Mouse (Mus musculus) gastrocnemius, postnatal 10 days (tissue): ENCODE results near the gene Zswim9. TPM values are rescaled to one million over a fixed set of nuclear protein-coding genes. Genes with fewer than 3 reads are reported as not detected.
"Not testable (repeated sequence)": the region's sequence is repeated elsewhere in the genome, so short reads cannot be mapped to it uniquely, and the experiment has no call there.

ENCODE experiments used
- DNase-seq: peaks from one replicate; pipeline ENCODE4 v3.0.0; 2021; ENCODE audit warnings: mixed read lengths
- long read RNA-seq, 2 experiments: library from polyadenylated mRNA; stranded (forward); transcript quantifications; one replicate each; pipeline ENCODE4 v2.0.0; 2021
- total RNA-seq, 2 experiments: library from RNA; stranded (reverse); gene quantifications; 2 replicates each; pipeline ENCODE4 v1.2.3; 2021

Gene Zswim9
- total RNA-seq, result 1 to 10 TPM; 5.4 to 7.0 TPM
- long read RNA-seq, experiment 1, partial matches to known transcripts, result 2 of 12 reads
- long read RNA-seq, experiment 1, other reads (novel, unspliced or antisense), result 7 of 12 reads
- long read RNA-seq, experiment 2, partial matches to known transcripts, result 1 of 7 reads
- long read RNA-seq, experiment 2, other reads (novel, unspliced or antisense), result 5 of 7 reads

- peak; percentile 90 for DNase-seq
These were observed at the start of gene Zswim9 for GRCm38 (mm10) chr7:13278308-13278891. Gene Zswim9, minus strand, starts transcription at chr7:13278721.

GRCm38 (mm10) chr7:13324316-13324715 lies 45.8 kb upstream of the Zswim9 start, which contains the start of gene Pla2g4c:
Gene Pla2g4c, plus strand, starts transcription at chr7:13324655.
- no peak for DNase-seq

DNA sequence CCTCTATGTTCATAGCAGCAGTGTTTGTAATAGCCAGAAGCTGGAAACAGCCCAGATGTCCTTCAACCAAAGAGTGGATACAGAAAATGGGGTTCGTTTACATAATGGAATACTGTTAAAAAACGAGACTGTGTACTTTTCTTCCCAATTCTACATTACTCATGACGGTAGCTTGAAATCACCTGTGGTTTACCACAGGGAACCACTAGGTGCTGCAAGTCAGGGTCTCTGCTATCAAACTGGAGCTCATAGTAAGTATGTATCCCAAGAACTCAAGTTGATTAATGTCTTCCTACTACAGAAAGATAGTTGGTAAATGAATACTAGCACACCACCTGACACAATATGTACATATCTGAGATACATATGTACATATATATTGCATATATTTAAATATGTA lies 42.9 kb upstream of the Zswim9 start:
- no peak for DNase-seq

GRCm38 (mm10) chr7:13314095-13314597 lies 35.6 kb upstream of the Zswim9 start:
- DNase-seq, result no peak

GRCm38 (mm10) chr7:13311401-13311800 lies 32.9 kb upstream of the Zswim9 start:
- no peak for DNase-seq

DNA sequence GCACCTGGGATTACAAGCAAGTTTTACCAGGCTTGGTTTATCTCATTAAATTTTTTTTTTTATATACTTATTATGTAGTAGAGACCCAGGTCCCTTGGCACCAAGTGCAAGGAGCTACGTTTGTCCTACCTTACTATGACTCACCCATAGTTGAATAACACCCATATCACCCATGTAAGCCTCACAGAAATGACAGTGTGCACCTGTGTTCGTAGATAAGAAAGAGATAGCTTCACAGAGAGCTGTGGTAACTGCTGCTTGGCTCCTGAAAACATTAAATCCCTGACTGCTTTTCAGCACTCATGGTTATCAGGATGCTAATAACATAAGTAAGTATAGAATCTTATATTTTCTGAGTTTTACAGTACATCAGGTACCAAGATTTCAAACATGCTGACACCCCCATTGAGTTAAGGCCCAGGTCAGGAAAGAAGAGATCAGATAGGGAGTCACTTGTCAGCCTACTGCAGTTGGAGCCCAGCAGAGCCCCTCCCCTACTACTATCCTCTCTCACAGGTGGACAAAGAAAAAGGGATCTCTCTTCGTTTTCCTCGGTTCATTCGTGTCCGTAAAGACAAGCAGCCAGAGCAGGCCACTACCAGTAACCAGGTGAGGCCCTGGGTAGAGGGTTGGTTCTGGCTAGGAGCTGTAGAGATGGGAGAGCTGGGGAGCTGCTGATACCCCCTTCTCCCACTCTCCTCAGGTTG lies 32.1 kb upstream of the Zswim9 start:
- no peak for DNase-seq

DNA sequence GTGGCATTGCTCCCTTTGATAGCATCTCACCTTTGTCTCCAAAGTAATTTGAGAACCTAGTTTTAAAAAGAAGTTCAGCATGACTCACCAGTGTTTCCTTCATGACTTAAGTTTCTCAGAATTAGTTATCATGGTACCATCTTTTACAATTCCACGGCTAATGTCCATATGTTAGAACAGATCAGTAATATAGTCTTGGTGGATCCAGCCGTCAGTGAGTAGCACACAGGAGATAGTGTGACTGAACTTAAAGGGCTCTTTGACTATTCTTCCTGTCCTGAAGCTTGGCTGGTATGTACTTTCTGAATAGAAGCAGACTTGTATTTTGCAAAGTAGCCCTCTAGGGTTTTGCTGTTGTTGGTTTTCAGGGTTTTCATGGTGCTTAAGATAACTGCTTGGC lies 30.9 kb upstream of the Zswim9 start:
- no peak for DNase-seq

DNA sequence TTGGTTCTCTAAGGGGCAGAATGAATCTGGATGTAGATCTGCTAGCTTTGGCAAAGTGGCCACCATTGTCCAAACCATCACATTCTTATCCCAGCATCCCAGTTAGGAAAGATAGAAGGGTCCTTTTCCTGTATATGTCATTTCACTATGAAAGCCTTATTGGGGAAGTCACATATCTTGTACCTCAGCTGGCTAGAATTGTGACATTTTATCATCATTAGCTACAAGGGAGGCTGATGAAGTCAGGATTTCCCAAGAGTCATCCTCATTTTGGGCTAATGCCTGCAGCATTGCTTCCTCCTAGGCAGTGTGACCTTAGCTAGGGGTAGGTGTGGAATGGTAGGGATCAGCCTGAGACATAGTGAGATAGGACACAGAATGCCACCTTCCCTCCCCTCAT lies 24.9 kb upstream of the Zswim9 start:
- no peak for DNase-seq

DNA sequence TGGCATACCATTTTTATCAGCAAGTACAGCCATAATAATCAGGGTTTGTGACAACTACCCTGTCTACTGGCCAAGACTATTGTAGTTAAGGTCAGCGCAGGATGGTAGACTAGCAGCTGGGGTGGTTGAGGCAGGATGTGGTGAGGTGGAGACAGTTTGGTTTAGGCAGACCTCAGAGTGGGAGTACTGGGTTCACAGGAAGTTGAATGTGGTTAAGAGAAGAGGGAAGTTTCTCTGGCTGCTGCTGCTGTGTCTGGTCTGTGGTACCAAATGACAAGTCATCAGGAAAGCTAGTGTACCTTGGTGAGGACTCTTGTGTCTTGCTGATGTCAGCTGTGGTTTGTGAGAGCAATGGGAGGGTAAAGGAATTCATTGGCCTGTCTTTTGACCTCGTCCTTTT lies 24.3 kb upstream of the Zswim9 start:
- no peak for DNase-seq

DNA sequence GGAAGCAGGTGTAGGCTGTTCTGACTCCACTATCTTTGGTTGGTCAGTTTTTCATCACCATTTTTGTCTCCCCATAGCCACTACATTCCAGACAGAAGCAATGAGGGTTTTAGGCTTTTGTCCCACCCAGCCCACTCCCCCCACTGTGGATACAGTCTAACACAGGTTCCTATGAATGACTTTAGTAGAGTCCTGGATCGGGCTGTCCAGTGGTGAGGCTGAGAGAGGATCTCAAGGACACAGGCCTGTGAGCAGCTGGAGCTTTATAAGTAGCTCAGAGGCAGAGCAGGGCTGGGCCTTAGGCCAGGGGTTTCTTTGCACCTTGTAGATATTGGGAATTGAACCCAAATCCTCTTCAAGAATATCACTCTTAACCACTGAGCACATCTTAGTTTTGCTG lies 23.1 kb upstream of the Zswim9 start:
- no peak for DNase-seq

DNA sequence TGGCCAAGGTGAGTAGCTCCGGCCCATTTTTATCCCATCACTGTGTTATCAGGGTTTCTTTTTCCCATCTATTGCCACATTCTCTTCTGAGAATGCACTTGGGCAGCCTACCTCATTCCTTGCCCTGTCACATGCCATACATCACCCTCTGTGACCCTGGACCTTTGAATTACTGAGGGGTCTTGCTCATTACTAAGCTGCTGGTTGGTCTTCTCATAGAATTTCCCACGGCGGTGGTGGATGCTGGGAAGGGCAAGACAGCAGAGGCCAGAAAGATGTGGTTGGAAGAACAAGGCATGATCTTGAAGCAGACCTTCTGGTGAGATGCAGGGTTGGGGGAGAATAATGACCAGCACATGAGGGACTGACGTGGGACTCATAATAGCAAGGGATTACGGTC lies 20.3 kb upstream of the Zswim9 start:
- no peak for DNase-seq

- DNase-seq, result no peak
These were observed 19.1 kb upstream of the Zswim9 start for GRCm38 (mm10) chr7:13297636-13298035.

DNA sequence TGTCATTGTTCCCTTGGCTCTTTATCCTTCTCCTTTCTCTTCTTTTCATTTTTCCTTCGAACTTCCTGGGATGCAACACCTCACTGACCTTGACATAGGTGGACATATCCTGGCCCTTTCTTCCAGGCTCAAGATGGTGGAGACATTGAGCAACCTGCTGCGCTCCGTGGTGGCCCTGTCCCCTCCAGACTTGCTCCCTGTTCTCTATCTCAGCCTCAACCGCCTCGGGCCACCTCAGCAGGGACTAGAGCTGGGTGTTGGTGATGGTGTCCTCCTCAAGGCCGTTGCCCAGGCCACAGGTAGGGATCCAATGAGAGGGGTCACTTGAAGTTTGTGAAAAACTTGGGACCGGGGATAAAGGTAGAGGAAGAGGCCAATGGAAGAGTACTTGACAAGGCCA lies 16.7 kb upstream of the Zswim9 start:
- DNase-seq, result no peak

DNA sequence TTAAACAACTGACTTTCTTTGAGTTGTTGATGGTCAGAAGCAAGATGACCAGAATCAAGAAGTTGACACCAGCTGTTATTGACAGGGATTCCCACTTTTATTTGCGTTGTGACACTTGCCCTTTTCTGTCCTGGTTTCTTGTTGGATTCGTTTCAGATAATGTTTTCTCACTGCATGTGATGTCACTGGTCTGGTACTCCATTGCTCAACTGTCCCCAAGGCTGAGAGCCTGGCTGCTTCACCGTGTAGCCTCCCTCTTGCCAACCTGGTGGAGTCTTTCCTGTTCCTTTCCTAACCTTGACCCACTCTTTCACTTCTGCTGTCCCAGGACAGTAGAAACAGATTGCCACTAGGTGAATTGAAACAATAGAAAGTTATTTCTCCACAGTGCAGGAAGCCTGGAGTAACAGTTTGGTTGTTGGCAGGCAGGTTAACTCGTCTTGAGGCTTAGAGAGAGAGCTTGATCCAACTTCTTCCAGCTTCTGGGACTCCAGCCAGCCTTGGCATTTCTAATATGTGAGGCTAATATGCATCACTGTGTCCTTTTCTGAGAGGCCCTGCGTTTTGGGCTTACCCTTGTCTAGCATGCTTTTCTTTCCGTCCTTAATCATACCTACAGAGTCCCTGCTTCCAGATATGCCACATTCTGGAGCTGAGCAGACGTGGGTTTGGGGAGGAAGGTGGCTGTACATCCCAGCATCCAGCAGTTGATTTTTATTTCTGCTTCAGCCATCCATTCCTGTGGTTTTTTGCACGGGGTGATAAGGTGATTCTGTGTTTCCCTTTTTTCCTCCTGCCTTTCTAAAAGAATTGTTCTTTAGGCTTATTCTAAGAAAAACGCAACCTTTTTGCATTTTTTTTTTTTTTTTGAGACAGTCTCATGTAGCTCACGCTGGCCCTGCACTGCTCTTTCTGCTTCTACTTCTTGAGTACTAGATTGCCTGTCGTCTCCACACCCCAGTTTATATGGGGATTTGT lies 15.6 kb upstream of the Zswim9 start:
- DNase-seq, result peak; percentile 33

DNA sequence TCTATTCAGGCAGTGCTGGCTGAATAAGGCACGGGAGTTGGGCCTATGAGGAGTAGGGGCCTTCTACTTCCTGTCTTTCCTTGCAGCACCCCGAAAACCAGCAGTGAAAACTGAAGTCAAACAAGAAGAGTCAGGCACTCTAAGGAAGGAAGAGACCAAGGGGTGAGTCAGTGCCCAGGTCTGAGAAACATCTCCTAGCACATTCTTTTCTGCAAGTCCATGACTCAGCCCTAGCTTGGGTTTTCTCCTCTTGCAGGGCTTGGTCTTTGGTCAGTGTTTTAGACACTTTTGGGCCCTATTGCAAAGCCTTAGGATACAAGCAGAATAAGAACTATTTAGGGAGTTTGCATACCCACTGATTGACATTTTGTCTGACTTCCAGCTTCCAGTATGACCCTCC lies 12.8 kb upstream of the Zswim9 start:
- no peak for DNase-seq

- no peak for DNase-seq
These were observed 11.6 kb upstream of the Zswim9 start for GRCm38 (mm10) chr7:13290041-13290675.

DNA sequence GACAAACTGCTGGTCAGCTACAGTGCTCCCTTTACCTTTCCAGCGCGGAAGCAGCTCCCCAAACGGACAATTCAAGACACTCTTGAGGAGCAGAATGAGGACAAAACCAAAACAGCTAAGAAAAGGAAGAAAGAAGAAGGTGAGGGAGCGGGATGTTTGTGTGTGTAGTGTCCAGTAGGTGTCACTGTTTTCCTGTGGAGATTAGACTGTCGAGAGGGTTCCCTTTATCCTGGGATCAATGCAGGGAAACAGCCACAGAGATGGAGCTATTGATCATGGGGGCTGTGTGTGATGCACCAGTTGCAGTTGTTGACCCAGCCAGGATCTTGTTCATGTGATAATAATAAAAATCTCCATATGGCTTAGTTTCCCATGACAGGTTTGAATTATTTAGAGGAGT lies 10.1 kb upstream of the Zswim9 start:
- no peak for DNase-seq

DNA sequence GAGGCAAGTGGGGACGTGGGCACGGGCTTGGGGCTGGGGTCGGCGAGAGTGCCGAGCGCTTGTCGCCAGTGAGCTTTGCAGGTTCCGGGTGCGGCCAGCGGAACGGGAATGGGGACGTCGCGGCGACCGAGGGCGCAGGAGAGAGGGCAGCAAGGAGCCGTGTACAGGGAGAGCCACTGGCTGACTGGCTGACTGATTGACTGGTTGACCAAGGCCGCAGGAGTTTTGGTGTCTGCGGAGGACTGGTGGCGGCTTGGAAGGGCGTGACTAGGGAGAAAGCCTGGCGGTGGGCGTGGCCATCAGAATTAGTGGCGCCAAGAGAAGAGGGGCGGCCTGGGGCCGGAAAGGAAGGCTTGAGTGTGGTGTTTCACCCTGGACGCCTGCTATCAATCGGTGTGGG lies 436 bp upstream of the Zswim9 start:
- DNase-seq, result not testable (repeated sequence)

DNA sequence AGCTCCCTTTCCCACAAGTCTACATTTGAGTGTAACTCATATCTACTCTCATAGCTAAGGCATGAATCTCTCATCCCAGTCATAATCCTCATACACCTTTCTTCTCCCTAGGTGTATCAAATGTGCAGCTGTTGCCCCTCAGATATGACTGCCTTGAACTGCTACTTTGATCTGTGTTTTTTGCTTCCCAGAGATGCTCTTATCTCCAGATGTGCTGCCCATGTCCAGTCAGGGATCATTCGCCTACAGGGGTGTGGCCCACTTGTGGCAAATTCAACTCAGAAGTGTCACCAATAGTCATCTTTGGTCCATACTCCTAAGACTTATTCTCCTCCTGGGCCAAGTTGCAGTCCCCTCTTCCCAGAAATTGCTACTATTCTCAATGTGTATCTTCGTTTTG lies 688 bp downstream of the Zswim9 start:
- no peak for DNase-seq

- DNase-seq, result no peak
These were observed 1.4 kb downstream of the Zswim9 start, which contains the start of gene Lig1 for GRCm38 (mm10) chr7:13277081-13277480. Gene Lig1, plus strand, starts transcription at chr7:13277283.

DNA sequence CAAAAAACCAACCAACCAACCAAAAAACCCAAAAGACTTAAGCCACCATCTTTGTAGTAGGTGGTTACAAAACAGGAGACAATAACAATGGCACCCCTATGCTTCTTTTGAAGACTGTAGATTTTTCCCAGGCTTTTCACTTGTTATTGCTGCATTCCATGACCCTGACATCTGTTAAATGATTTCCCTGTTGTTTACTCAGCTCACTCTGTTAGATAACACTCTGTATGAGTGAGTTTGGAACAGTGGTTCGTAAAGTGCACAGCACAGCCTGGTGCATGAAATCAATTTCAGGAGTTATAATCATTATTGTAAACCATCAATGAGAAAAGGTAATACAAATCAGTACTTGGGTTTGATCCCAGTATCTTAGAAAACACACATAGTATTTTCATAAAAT lies 6.8 kb downstream of the Zswim9 start:
- DNase-seq, result no peak

DNA sequence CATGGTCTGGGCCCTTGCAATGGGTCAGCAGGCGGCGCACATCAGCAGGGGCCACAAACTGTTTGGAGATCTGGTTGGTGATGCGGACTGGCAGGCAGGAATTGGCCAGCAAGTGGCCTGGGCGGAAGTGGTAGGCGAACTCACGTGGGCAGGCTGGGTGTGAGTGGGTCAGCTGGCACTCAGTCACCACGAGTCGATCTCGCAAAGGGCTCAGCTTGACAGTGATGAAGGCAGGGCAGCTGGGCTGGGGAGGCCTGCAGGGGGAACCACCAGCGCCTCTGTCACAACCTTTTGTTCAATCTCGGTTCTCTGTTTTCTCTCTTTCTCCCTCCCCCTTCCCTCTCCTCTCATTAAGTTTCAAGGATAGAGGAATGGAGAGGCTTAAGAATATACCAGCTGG lies 9.1 kb downstream of the Zswim9 start:
- no peak for DNase-seq
